Mouse (Mus musculus): ENCODE measurements around the gene Lhfpl2. TPM values are rescaled to one million over a fixed set of nuclear protein-coding genes. Genes with fewer than 3 reads are reported as not detected.

Gene Lhfpl2
- total RNA-seq, 2 experiments from 2014 or later = 2.6 to 2.8 TPM

Other genes with a start within 250 kb of the Lhfpl2 start
- 10 to 100 TPM; 14.7 to 18.6 TPM for gene Scamp1, start 228.1 kb downstream of the Lhfpl2 start, total RNA-seq (2021)